Mouse (Mus musculus) bone marrow macrophage, adult 2 months (primary cell): ENCODE measurements around the gene Trpv5.

ENCODE experiments used
- CTCF ChIP-seq: IDR thresholded peaks from 2 replicates; pipeline ENCODE4 v1.5.1; 2012; ENCODE audit warnings: low read depth, mild to moderate bottlenecking, low read length, moderate library complexity
- POLR2A ChIP-seq: IDR thresholded peaks from 2 replicates; pipeline ENCODE4 v1.6.1; 2012; ENCODE audit warnings: mild to moderate bottlenecking, low read depth, low read length, borderline replicate concordance

GRCm38 (mm10) chr6:41701245-41701644 is 20.7 kb upstream of the Trpv5 start:
- TF ChIP-seq POLR2A (no peak), CTCF (no peak)
